Mouse (Mus musculus) ES-Bruce4 (cell line): ENCODE measurements around the gene Cd300lf. TPM values are rescaled to one million over a fixed set of nuclear protein-coding genes. Genes with fewer than 3 reads are reported as not detected.

Source experiments
- H3K27ac ChIP-seq: 2 replicates; pipeline ENCODE4 v1.5.1; 2012; ENCODE audit warnings: low read length, inconsistent platforms; ENCODE audit not compliant: insufficient read depth
- H3K27me3 ChIP-seq: 2 replicates; pipeline ENCODE4 v1.6.1; 2012; ENCODE audit warnings: mild to moderate bottlenecking, low read length, inconsistent platforms; ENCODE audit not compliant: control insufficient read depth, poor library complexity, insufficient read depth, severe bottlenecking
- H3K36me3 ChIP-seq: 2 replicates; pipeline ENCODE4 v1.6.1; 2012; ENCODE audit warnings: inconsistent platforms, mild to moderate bottlenecking, low read length, moderate library complexity; ENCODE audit not compliant: control insufficient read depth, poor library complexity, insufficient read depth, severe bottlenecking
- H3K4me1 ChIP-seq: one replicate; pipeline ENCODE4 v1.8.1; 2011; ENCODE audit warnings: low read length; ENCODE audit not compliant: control insufficient read depth, insufficient read depth
- H3K4me3 ChIP-seq: 2 replicates; pipeline ENCODE4 v1.5.1; 2011; ENCODE audit warnings: low read depth, mild to moderate bottlenecking, low read length
- H3K9ac ChIP-seq: 2 replicates; pipeline ENCODE4 v1.6.1; 2012; ENCODE audit warnings: low read depth, mild to moderate bottlenecking, inconsistent platforms; ENCODE audit not compliant: poor library complexity, severe bottlenecking
- H3K9me3 ChIP-seq: replicated peaks from 2 replicates; pipeline ENCODE4 v1.6.1; 2012; ENCODE audit warnings: mild to moderate bottlenecking, low read length, inconsistent platforms; ENCODE audit not compliant: control insufficient read depth, poor library complexity, insufficient read depth, severe bottlenecking
- CTCF ChIP-seq: IDR thresholded peaks from one replicate; pipeline ENCODE4 v1.8.1; 2011; ENCODE audit warnings: low read depth, low read length
- EP300 ChIP-seq: IDR thresholded peaks from 2 replicates; pipeline ENCODE4 v1.6.1; 2011; ENCODE audit warnings: low read depth, low read length; ENCODE audit not compliant: insufficient read depth
- POLR2A ChIP-seq: IDR thresholded peaks from one replicate; pipeline ENCODE4 v1.8.1; 2011; ENCODE audit warnings: low read length; ENCODE audit not compliant: insufficient read depth
- polyA plus RNA-seq: library from polyadenylated mRNA; stranded (reverse); fragments of >200 nt; gene quantifications from 2 replicates; pipeline ENCODE4 v1.2.4, GENCODE M21; 2011; ENCODE audit warnings: low read depth; ENCODE audit not compliant: missing spikeins, insufficient read depth, insufficient read length

Cd300lf gene
- polyA plus RNA-seq, 1 experiment: 1.1 TPM

- H3K9me3 ChIP-seq: no peaks in the 10 kb centered on the region
- no peak overlapping the region for H3K4me3 ChIP-seq
- no peak for TF ChIP-seq POLR2A
- no peaks in the 10 kb centered on the region for H3K27me3 ChIP-seq
- no peaks in the 10 kb centered on the region for H3K36me3 ChIP-seq
- no peak overlapping the region for H3K9ac ChIP-seq
- H3K4me1 ChIP-seq: no peaks in the 10 kb centered on the region
- no peak overlapping the region for H3K27ac ChIP-seq
Observed at GRCm38 (mm10) chr11:115138597-115139262, 4.9 kb upstream of the Cd300lf start.

GRCm38 (mm10) chr11:115131768-115132381 is 1.9 kb downstream of the Cd300lf start:
- no peak overlapping the region for H3K9ac ChIP-seq
- H3K27me3 ChIP-seq: no peaks in the 10 kb centered on the region
- no peak overlapping the region for H3K4me3 ChIP-seq
- H3K36me3 ChIP-seq: no peaks in the 10 kb centered on the region
- H3K9me3 ChIP-seq: no peaks in the 10 kb centered on the region
- TF ChIP-seq POLR2A: no peak
- no peak for TF ChIP-seq EP300
- no peak overlapping the region for H3K27ac ChIP-seq
- no peaks in the 10 kb centered on the region for H3K4me1 ChIP-seq

- Histone ChIP-seq H3K9me3 (no peaks in the 10 kb centered on the region), H3K27me3 (no peaks in the 10 kb centered on the region), H3K27ac (no peak overlapping the region), H3K9ac (no peak overlapping the region), H3K4me3 (no peak overlapping the region), H3K4me1 (no peaks in the 10 kb centered on the region), H3K36me3 (no peaks in the 10 kb centered on the region)
- TF ChIP-seq EP300 (no peak), POLR2A (no peak), CTCF (no peak)
Observed at GRCm38 (mm10) chr11:115129508-115130126, 4.2 kb downstream of the Cd300lf start.

GRCm38 (mm10) chr11:115128483-115128882 is 5.3 kb downstream of the Cd300lf start:
- no peaks in the 10 kb centered on the region for H3K36me3 ChIP-seq
- no peaks in the 10 kb centered on the region for H3K9me3 ChIP-seq
- TF ChIP-seq EP300 (no peak), CTCF (no peak), POLR2A (no peak)
- H3K4me3 ChIP-seq: no peak overlapping the region
- H3K9ac ChIP-seq: no peak overlapping the region
- no peak overlapping the region for H3K27ac ChIP-seq
- no peaks in the 10 kb centered on the region for H3K27me3 ChIP-seq
- H3K4me1 ChIP-seq: no peaks in the 10 kb centered on the region

GRCm38 (mm10) chr11:115119409-115119808 is 14.4 kb downstream of the Cd300lf start:
- Histone ChIP-seq H3K9ac (no peak overlapping the region), H3K4me3 (no peak overlapping the region), H3K9me3 (no peaks in the 10 kb centered on the region), H3K27ac (no peak overlapping the region), H3K4me1 (no peaks in the 10 kb centered on the region), H3K36me3 (no peaks in the 10 kb centered on the region), H3K27me3 (no peaks in the 10 kb centered on the region)
- TF ChIP-seq POLR2A: no peak
- no peak for TF ChIP-seq EP300
- no peak for TF ChIP-seq CTCF

- Histone ChIP-seq H3K36me3 (no peaks in the 10 kb centered on the region), H3K27me3 (no peaks in the 10 kb centered on the region; the same call in 1 of the 2 replicates), H3K9me3 (no peaks in the 10 kb centered on the region), H3K4me3 (no peak overlapping the region), H3K4me1 (no peaks in the 10 kb centered on the region), H3K9ac (no peak overlapping the region), H3K27ac (no peak overlapping the region)
- TF ChIP-seq CTCF (no peak), POLR2A (no peak), EP300 (no peak)
Observed at GRCm38 (mm10) chr11:115112196-115112595, 21.6 kb downstream of the Cd300lf start.
